Mouse (Mus musculus) 3134 (cell line): ENCODE results near the gene Zfp609.
"Not testable (repeated sequence)": the region's sequence is repeated elsewhere in the genome, so short reads cannot be mapped to it uniquely, and the experiment has no call there.

Experiments
- DNase-seq: peaks from one replicate; pipeline ENCODE4 v3.0.0-alpha.2; 2011; ENCODE audit warnings: low spot score; ENCODE audit not compliant: insufficient read length; ENCODE audit errors: extremely low read depth

Gene Zfp609

GRCm38 (mm10) chr9:65679181-65679761 is 148.1 kb downstream of the Zfp609 start:
- DNase-seq = no peak

GRCm38 (mm10) chr9:65677119-65677462 is 150.3 kb downstream of the Zfp609 start:
- DNase-seq = no peak

GRCm38 (mm10) chr9:65676358-65677118 is 150.8 kb downstream of the Zfp609 start:
- peak; percentile 92 for DNase-seq

- no peak for DNase-seq
Measured at GRCm38 (mm10) chr9:65675461-65676357, 151.7 kb downstream of the Zfp609 start.

- DNase-seq = peak; percentile 69
Measured at GRCm38 (mm10) chr9:65672996-65673395, 154.4 kb downstream of the Zfp609 start.

GRCm38 (mm10) chr9:65671431-65671931 is 155.9 kb downstream of the Zfp609 start:
- no peak for DNase-seq

- no peak for DNase-seq
Measured at GRCm38 (mm10) chr9:65667701-65668100, 159.7 kb downstream of the Zfp609 start, which contains the start of gene Oaz2. Gene Oaz2 (plus strand): TSS chr9:65668001.

GRCm38 (mm10) chr9:65666042-65666441 is 161.3 kb downstream of the Zfp609 start:
- DNase-seq = peak; percentile 29

- no peak for DNase-seq
Measured at GRCm38 (mm10) chr9:65664163-65664562, 163.2 kb downstream of the Zfp609 start.

- DNase-seq = no peak
Measured at GRCm38 (mm10) chr9:65661493-65661892, 165.9 kb downstream of the Zfp609 start.

GRCm38 (mm10) chr9:65661029-65661428 is 166.3 kb downstream of the Zfp609 start:
- peak; percentile 21 for DNase-seq

- DNase-seq = no peak
Measured at GRCm38 (mm10) chr9:65657218-65657617, 170.1 kb downstream of the Zfp609 start.

GRCm38 (mm10) chr9:65655540-65655939 is 171.8 kb downstream of the Zfp609 start:
- DNase-seq = no peak

GRCm38 (mm10) chr9:65654700-65655237 is 172.6 kb downstream of the Zfp609 start:
- DNase-seq = no peak

- DNase-seq = no peak
Measured at GRCm38 (mm10) chr9:65653741-65654140, 173.6 kb downstream of the Zfp609 start.

GRCm38 (mm10) chr9:65651957-65652356 is 175.4 kb downstream of the Zfp609 start:
- not testable (repeated sequence) for DNase-seq

- no peak for DNase-seq
Measured at GRCm38 (mm10) chr9:65649997-65650396, 177.4 kb downstream of the Zfp609 start.

GRCm38 (mm10) chr9:65648730-65649129 is 178.6 kb downstream of the Zfp609 start:
- no peak for DNase-seq

GRCm38 (mm10) chr9:65646782-65647181 is 180.6 kb downstream of the Zfp609 start:
- DNase-seq = no peak

GRCm38 (mm10) chr9:65645984-65646383 is 181.4 kb downstream of the Zfp609 start:
- DNase-seq = no peak

- no peak for DNase-seq
Measured at GRCm38 (mm10) chr9:65644960-65645359, 182.4 kb downstream of the Zfp609 start.
